Mouse (Mus musculus) kidney, adult 2 months (tissue): ENCODE measurements at regions not wholly inside any gene's neighbourhood (a gene's known extent, or its start where the extent isn't known, plus 50 kb on each side); places are given as distances from the start of the nearest gene placed in this dataset.

Source experiments
- CTCF ChIP-seq: fragments of 200-500 bp; conservative IDR thresholded peaks from 2 replicates; pipeline ENCODE4 v1.5.1; 2011; ENCODE audit warnings: low read depth, mild to moderate bottlenecking, control low read depth, low read length, moderate library complexity, mixed read lengths; ENCODE audit not compliant: insufficient read depth, insufficient read length
- POLR2A ChIP-seq: fragments of 200-500 bp; IDR thresholded peaks from one replicate; pipeline ENCODE4 v1.6.1; 2011; ENCODE audit warnings: low read depth, low read length, control low read depth

GRCm38 (mm10) chr9:104403863-104404262, 66.3 kb upstream of the Acpp start:
- TF ChIP-seq CTCF, result no peak
- TF ChIP-seq POLR2A, result no peak
